Mouse (Mus musculus): ENCODE measurements around the gene Setd2. TPM values are rescaled to one million over a fixed set of nuclear protein-coding genes. Genes with fewer than 3 reads are reported as not detected.

Setd2 gene
- total RNA-seq, 1 experiment from 2014 or later = 381 TPM

Other genes with a start within 250 kb of the Setd2 start
- 3.5 and 3.6 TPM in 2 replicates for gene Elp6, start 227.4 kb upstream of the Setd2 start, total RNA-seq (2017)
- 18.2 and 20.4 TPM in 2 replicates for gene Scap, start 199.3 kb upstream of the Setd2 start, total RNA-seq (2017)
- gene Ptpn23, start 124.4 kb upstream of the Setd2 start, total RNA-seq (2017) = 14.7 and 15.6 TPM in 2 replicates
- gene Ngp, start 112.8 kb upstream of the Setd2 start, total RNA-seq (2017) = 17.9 and 25.6 TPM in 2 replicates
- gene Klhl18, start 55.9 kb upstream of the Setd2 start, total RNA-seq (2017) = 41.9 and 42.6 TPM in 2 replicates
- gene Kif9, start 55.6 kb upstream of the Setd2 start, total RNA-seq (2017) = 5.1 and 5.4 TPM in 2 replicates
- gene Nradd, start 91.9 kb downstream of the Setd2 start, total RNA-seq (2017) = 13.8 and 14.0 TPM in 2 replicates
- gene Nbeal2, start 121.6 kb downstream of the Setd2 start, total RNA-seq (2017) = 110 and 138 TPM in 2 replicates
- gene Ccdc12, start 123.9 kb downstream of the Setd2 start, total RNA-seq (2017) = 123 and 125 TPM in 2 replicates
- gene Myl3, start 209.3 kb downstream of the Setd2 start, total RNA-seq (2017) = not detected in 2 replicates
- gene Pth1r, start 214.5 kb downstream of the Setd2 start, total RNA-seq (2017) = not detected in 2 replicates